In genomic region chr5:24985434-24986176, GRCm38 (mm10) we compare ENCODE assay signal across 8 mouse cellular contexts.
DNase-seq lines count a peak whose midpoint lies in the region; TF ChIP-seq lines count a peak whose summit lies in the region.

No protein-coding gene starts in this region.

- TF ChIP-seq POLR2A in brain, embryonic 14.5 days (IDR thresholded peaks at IDR 0.05; ENCODE audit: borderline replicate concordance, extremely low read depth, insufficient read depth, insufficient read length, poor library complexity, severe bottlenecking) = no peak

- DNase-seq in brain, embryonic 14.5 days (ENCODE audit: low read depth) = peak; percentile 88
- DNase-seq in cerebellum, adult 11-12 months = peak; percentile 75
- DNase-seq in frontal cortex, postnatal 25 days (ENCODE audit: low spot score in 2 of 2) = peak; percentile 40 to 54
- DNase-seq in left cerebral cortex, adult 11 months (ENCODE audit: low spot score) = peak; percentile 70
- DNase-seq in right cerebral cortex, postnatal 25 days = peak; percentile 75
- DNase-seq in gastrocnemius, postnatal 4 days (ENCODE audit: low spot score in 2 of 2) = no peak
- DNase-seq in gastrocnemius, postnatal 25 days = no peak
- DNase-seq in thymus, postnatal 25 days = no peak

- no peak for TF ChIP-seq CTCF in brain, embryonic 14.5 days (IDR thresholded peaks at IDR 0.05; ENCODE audit: borderline replicate concordance, extremely low read depth, insufficient read depth, insufficient read length)

Comparison
In these comparisons a context has a peak if more than half of its experiments do, and no peak if none do; other contexts are left out.
1. DNase-seq: peak in brain, embryonic 14.5 days (single experiment), cerebellum, adult 11-12 months (single experiment), frontal cortex, postnatal 25 days (2 of 2), left cerebral cortex, adult 11 months (single experiment) and right cerebral cortex, postnatal 25 days (single experiment); none in gastrocnemius, postnatal 4 days (0 of 2), gastrocnemius, postnatal 25 days (single experiment) and thymus, postnatal 25 days (single experiment).